ENCODE assay signal across 14 mouse cellular contexts in genomic region chr1:21031650-21032049, GRCm38 (mm10).
"Had no signal": no experiment of that assay in that cellular context is flagged by ENCODE, and none has a peak within 500 bp of the region (broad histone marks: within the 10 kb centered on the region; RNA-seq: fewer than 3 reads in every experiment).

No protein-coding gene starts in this region.

- ATAC-seq: intestine, postnatal 0 days; midbrain, embryonic 15.5 days had no signal

- DNase-seq: kidney, adult 2 months; kidney, postnatal 25 days; layer of hippocampus, adult 9-11 months; lung, adult 18-20 months; lung, postnatal 10 days; lung, postnatal 36 days; right cerebral cortex, adult 18-20 months; right cerebral cortex, postnatal 25 days; spleen, adult 18-20 months; thymus, adult 2 months; thymus, postnatal 14 days; thymus, postnatal 4 days had no signal
